Mouse (Mus musculus) CH12.LX (cell line): ENCODE measurements around the gene Tll1. TPM values are rescaled to one million over a fixed set of nuclear protein-coding genes. Genes with fewer than 3 reads are reported as not detected.

ENCODE experiments used
- DNase-seq: peaks from one replicate; pipeline ENCODE4 v3.0.0-alpha.2; 2013; ENCODE audit errors: extremely low read depth
- H3K27ac ChIP-seq: 2 replicates; pipeline ENCODE4 v1.5.1; 2012; ENCODE audit warnings: low read depth, mild to moderate bottlenecking, control low read depth, moderate library complexity; ENCODE audit not compliant: insufficient read depth
- H3K27me3 ChIP-seq: replicated peaks from 2 replicates; pipeline ENCODE3; 2012; ENCODE audit warnings: inconsistent platforms
- H3K36me3 ChIP-seq, 2 experiments: replicated peaks in 1 of 2; 2 replicates each; pipeline versions ENCODE3 to v1.6.1; 2012; ENCODE audit warnings: inconsistent platforms in 1 of 2, low read length in 1 of 2, mild to moderate bottlenecking in 1 of 2, mixed read lengths in 1 of 2, moderate library complexity in 1 of 2; ENCODE audit not compliant: control insufficient read depth in 1 of 2, insufficient read depth in 1 of 2
- H3K4me1 ChIP-seq, 2 experiments: 2 replicates each; pipeline ENCODE4 v1.6.1; 2012; ENCODE audit warnings: inconsistent platforms in 1 of 2, moderate library complexity in 1 of 2; ENCODE audit not compliant: insufficient read depth in 2 of 2, control insufficient read depth in 1 of 2
- H3K4me2 ChIP-seq: 2 replicates; pipeline ENCODE4 v1.6.1; 2012; ENCODE audit warnings: low read depth, mild to moderate bottlenecking, control low read depth; ENCODE audit not compliant: poor library complexity, insufficient read depth, severe bottlenecking
- H3K4me3 ChIP-seq, 3 experiments: fragments of 150-350 bp in 1 of 3; sonication (generic) in 1 of 3; replicated peaks in 1 of 3; 2 replicates each; pipeline versions ENCODE3 to v1.5.1; 2011 to 2012; ENCODE audit warnings: low read depth in 2 of 3, low read length in 2 of 3, mild to moderate bottlenecking in 2 of 3, moderate library complexity in 2 of 3, control low read depth in 1 of 3, improper control_type of control experiment in 1 of 3, inconsistent platforms in 1 of 3, mixed read lengths in 1 of 3; ENCODE audit not compliant: poor library complexity in 1 of 3
- H3K79me2 ChIP-seq: replicated peaks from 2 replicates; pipeline ENCODE4 v1.6.1; 2012; ENCODE audit warnings: mild to moderate bottlenecking, moderate library complexity; ENCODE audit not compliant: control insufficient read depth, poor library complexity, insufficient read depth, severe bottlenecking; ENCODE audit errors: extremely low read depth
- H3K9ac ChIP-seq: 2 replicates; pipeline ENCODE4 v1.6.1; 2012; ENCODE audit warnings: low read depth, mild to moderate bottlenecking, control low read depth, moderate library complexity; ENCODE audit not compliant: insufficient read depth
- H3K9me3 ChIP-seq: replicated peaks from 2 replicates; pipeline ENCODE3; 2012; ENCODE audit warnings: low read length, inconsistent platforms, mixed read lengths
- CHD1 ChIP-seq: IDR thresholded peaks from 2 replicates; pipeline ENCODE4 v1.6.1; 2012; ENCODE audit warnings: low read depth, low read length, improper control_type of control experiment, inconsistent platforms
- CTCF ChIP-seq, 2 experiments: IDR thresholded peaks in 1 of 2; conservative IDR thresholded peaks in 1 of 2; 2 replicates each; pipeline ENCODE4 v1.5.1; 2011 to 2012; ENCODE audit warnings: low read depth in 2 of 2, low read length in 2 of 2, improper control_type of control experiment in 1 of 2, inconsistent platforms in 1 of 2, mild to moderate bottlenecking in 1 of 2, moderate library complexity in 1 of 2
- E2F4 ChIP-seq: IDR thresholded peaks from 2 replicates; pipeline ENCODE4 v1.6.1; 2011; ENCODE audit warnings: low read depth, low read length, improper control_type of control experiment; ENCODE audit not compliant: insufficient replicate concordance
- ELF1 ChIP-seq: IDR thresholded peaks from 2 replicates; pipeline ENCODE4 v1.6.1; 2014; ENCODE audit warnings: low read depth, mild to moderate bottlenecking, inconsistent platforms, low read length, improper control_type of control experiment
- EP300 ChIP-seq: IDR thresholded peaks from 2 replicates; pipeline ENCODE4 v1.6.1; 2011; ENCODE audit warnings: low read length, improper control_type of control experiment
- ETS1 ChIP-seq: conservative IDR thresholded peaks from 2 replicates; pipeline ENCODE4 v1.6.1; 2012; ENCODE audit warnings: low read depth, mild to moderate bottlenecking, inconsistent platforms, low read length, improper control_type of control experiment, moderate library complexity
- JUN ChIP-seq: IDR thresholded peaks from 2 replicates; pipeline ENCODE4 v1.6.1; 2011; ENCODE audit warnings: low read depth, mild to moderate bottlenecking, low read length, improper control_type of control experiment, moderate library complexity; ENCODE audit not compliant: insufficient read depth
- JUND ChIP-seq: conservative IDR thresholded peaks from 2 replicates; pipeline ENCODE4 v1.6.1; 2011; ENCODE audit warnings: low read depth, low read length, improper control_type of control experiment
- MAX ChIP-seq: IDR thresholded peaks from 2 replicates; pipeline ENCODE4 v1.6.1; 2011; ENCODE audit warnings: low read length, improper control_type of control experiment
- MEF2A ChIP-seq: IDR thresholded peaks from 2 replicates; pipeline ENCODE4 v1.6.1; 2014; ENCODE audit warnings: low read depth, mild to moderate bottlenecking, inconsistent platforms, low read length, improper control_type of control experiment, borderline replicate concordance
- MXI1 ChIP-seq: IDR thresholded peaks from 2 replicates; pipeline ENCODE4 v1.6.1; 2011; ENCODE audit warnings: mild to moderate bottlenecking, low read depth, low read length, improper control_type of control experiment
- NELFE ChIP-seq: IDR thresholded peaks from 2 replicates; pipeline ENCODE4 v1.6.1; 2011; ENCODE audit warnings: low read depth, low read length, improper control_type of control experiment
- NRF1 ChIP-seq: IDR thresholded peaks from 2 replicates; pipeline ENCODE4 v1.6.1; 2014; ENCODE audit warnings: low read depth, mild to moderate bottlenecking, inconsistent platforms, low read length, improper control_type of control experiment, moderate library complexity
- PAX5 ChIP-seq: IDR thresholded peaks from 2 replicates; pipeline ENCODE4 v1.6.1; 2012; ENCODE audit warnings: low read length, inconsistent platforms, mixed read lengths
- POLR2A ChIP-seq: IDR thresholded peaks from 2 replicates; pipeline ENCODE4 v1.6.1; 2011; ENCODE audit warnings: low read depth, mild to moderate bottlenecking, improper control_type of control experiment, low read length
- POLR2AphosphoS2 ChIP-seq: IDR thresholded peaks from 2 replicates; pipeline ENCODE4 v1.6.1; 2011; ENCODE audit warnings: low read depth, low read length, improper control_type of control experiment
- RAD21 ChIP-seq: IDR thresholded peaks from 2 replicates; pipeline ENCODE4 v1.6.1; 2011; ENCODE audit warnings: low read depth, mild to moderate bottlenecking, low read length, improper control_type of control experiment, moderate library complexity
- RCOR1 ChIP-seq: conservative IDR thresholded peaks from 2 replicates; pipeline ENCODE4 v1.6.1; 2012; ENCODE audit warnings: low read depth, mild to moderate bottlenecking, inconsistent platforms, low read length, improper control_type of control experiment
- SIN3A ChIP-seq: IDR thresholded peaks from 2 replicates; pipeline ENCODE4 v1.6.1; 2012; ENCODE audit warnings: low read length, improper control_type of control experiment, inconsistent platforms
- SMC3 ChIP-seq: IDR thresholded peaks from 2 replicates; pipeline ENCODE4 v1.6.1; 2011; ENCODE audit warnings: low read depth, low read length, improper control_type of control experiment
- TBP ChIP-seq: conservative IDR thresholded peaks from 2 replicates; pipeline ENCODE4 v1.6.1; 2011; ENCODE audit warnings: low read depth, low read length, improper control_type of control experiment
- TCF12 ChIP-seq: IDR thresholded peaks from 2 replicates; pipeline ENCODE4 v1.6.1; 2014; ENCODE audit warnings: low read depth, mild to moderate bottlenecking, inconsistent platforms, low read length, improper control_type of control experiment
- UBTF ChIP-seq: IDR thresholded peaks from 2 replicates; pipeline ENCODE4 v1.6.1; 2012; ENCODE audit warnings: low read depth, mild to moderate bottlenecking, inconsistent platforms, low read length, improper control_type of control experiment, moderate library complexity
- USF1 ChIP-seq: IDR thresholded peaks from 2 replicates; pipeline ENCODE4 v1.6.1; 2014; ENCODE audit warnings: low read depth, mild to moderate bottlenecking, inconsistent platforms, low read length, improper control_type of control experiment
- USF2 ChIP-seq: conservative IDR thresholded peaks from 2 replicates; pipeline ENCODE4 v1.6.1; 2011; ENCODE audit warnings: low read depth, low read length, improper control_type of control experiment
- ZC3H11A ChIP-seq: IDR thresholded peaks from 2 replicates; pipeline ENCODE4 v1.6.1; 2012; ENCODE audit warnings: low read depth, mild to moderate bottlenecking, inconsistent platforms, low read length, improper control_type of control experiment
- ZKSCAN1 ChIP-seq: IDR thresholded peaks from 2 replicates; pipeline ENCODE4 v1.6.1; 2012; ENCODE audit warnings: low read depth, inconsistent platforms, low read length, improper control_type of control experiment, borderline replicate concordance
- ZNF384 ChIP-seq: IDR thresholded peaks from 2 replicates; pipeline ENCODE4 v1.6.1; 2012; ENCODE audit warnings: low read depth, low read length, improper control_type of control experiment, inconsistent platforms
- dilution Hi-C: fragments of 300-500 bp; cut with MboI; formaldehyde crosslinking; loops from 2 replicates; pipeline ENCODE4 v1.14.3; 2020; ENCODE audit warnings: low sequenced_read_pairs; ENCODE audit not compliant: extremely low pct_unique_long_range_greater_than_20kb, extremely low pct_ligation_motif_present
- in situ Hi-C: fragments of 300-500 bp; cut with MboI; formaldehyde crosslinking; loops from 3 replicates; pipeline ENCODE4 v1.14.3; 2019; ENCODE audit warnings: low sequenced_read_pairs, low pct_ligation_motif_present, low pct_unique_long_range_greater_than_20kb, mixed read lengths
- polyA plus RNA-seq: library from polyadenylated mRNA; unstranded; fragments of >175 nt; gene quantifications from 2 replicates; pipeline ENCODE4 v1.2.1, GENCODE M21; 2012; ENCODE audit warnings: low read depth; ENCODE audit not compliant: insufficient read length
- total RNA-seq, 2 experiments: library from RNA; depleted of rRNA; stranded (reverse); fragments of 300-350 nt in 1 of 2; fragments of >200 nt in 1 of 2; gene quantifications; 2 replicates each; pipeline ENCODE4 v1.2.3; 2012 to 2014

Tll1 gene
- total and polyA plus RNA-seq, 3 experiments: not detected

- dilution Hi-C loops: no loop called here
- no peak for DNase-seq
- Histone ChIP-seq H3K9ac (no peak overlapping the region), H3K4me3 (no peak overlapping the region), H3K79me2 (no peaks in the 10 kb centered on the region), H3K36me3 (no peaks in the 10 kb centered on the region), H3K27me3 (no peaks in the 10 kb centered on the region), H3K27ac (no peak overlapping the region), H3K4me1 (no peaks in the 10 kb centered on the region), H3K4me2 (no peak overlapping the region), H3K9me3 (peaks cover 32% of the 10 kb centered on the region)
- TF ChIP-seq MEF2A (no peak), ETS1 (no peak), CTCF (conservative IDR thresholded peaks at IDR 0.05 in 1 of 2, IDR thresholded peaks at IDR 0.05 in 1 of 2; ENCODE audit: low read depth in 2 of 2, low read length in 2 of 2) (no peak), UBTF (no peak), POLR2AphosphoS2 (no peak), PAX5 (no peak), EP300 (no peak), SMC3 (no peak), CHD1 (no peak), ELF1 (no peak), ZC3H11A (no peak), JUND (no peak), MAX (no peak), RAD21 (no peak), POLR2A (no peak), ZNF384 (no peak), USF1 (no peak)
- in situ Hi-C loops: no loop called here
Measured at GRCm38 (mm10) chr8:64048556-64048955, 157.5 kb downstream of the Tll1 start.

DNA sequence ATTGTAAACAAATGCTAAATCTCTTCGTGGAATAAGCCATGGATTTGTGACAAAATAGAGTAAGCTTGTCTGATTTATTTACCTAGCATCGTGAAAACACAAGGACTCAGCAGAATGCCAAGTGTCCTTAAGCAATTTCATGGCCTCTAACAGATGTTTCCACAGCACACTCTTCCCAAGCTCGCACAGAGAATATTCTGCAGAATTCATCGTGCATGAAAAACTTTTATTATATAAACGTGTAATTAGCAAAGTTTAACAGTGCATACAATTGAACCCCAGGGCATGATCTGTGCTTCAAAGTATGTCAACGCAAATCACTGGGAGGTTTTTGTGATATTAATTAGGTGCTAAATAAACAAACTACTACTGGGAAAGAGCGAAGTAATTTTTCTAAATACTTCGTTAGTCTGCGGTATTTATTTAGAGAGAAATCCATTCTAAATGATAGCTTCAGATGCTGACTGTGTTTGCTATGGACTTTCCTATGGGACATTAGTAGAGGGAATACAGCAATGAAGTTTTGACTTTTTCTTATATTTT lies 158.0 kb downstream of the Tll1 start:
- H3K27me3 ChIP-seq: no peaks in the 10 kb centered on the region
- TF ChIP-seq EP300 (no peak), USF2 (no peak), POLR2A (no peak), TBP (no peak), TCF12 (no peak), ZKSCAN1 (no peak), JUN (no peak), MXI1 (no peak), RCOR1 (no peak), NRF1 (no peak), E2F4 (no peak), ETS1 (no peak), ZC3H11A (no peak), USF1 (no peak), NELFE (no peak), SIN3A (no peak)
- TF ChIP-seq, all 38 proteins: peak for 0
- no peak overlapping the region for H3K4me2 ChIP-seq
- in situ Hi-C loops: no loop called here
- no peaks in the 10 kb centered on the region for H3K36me3 ChIP-seq
- no peak overlapping the region for H3K9ac ChIP-seq
- H3K4me1 ChIP-seq: no peaks in the 10 kb centered on the region
- no peaks in the 10 kb centered on the region for H3K79me2 ChIP-seq
- DNase-seq: no peak
- H3K4me3 ChIP-seq: no peak overlapping the region
- H3K27ac ChIP-seq: no peak overlapping the region
- dilution Hi-C loops: no loop called here
- peaks cover 30% of the 10 kb centered on the region for H3K9me3 ChIP-seq
